Mouse (Mus musculus) erythroblast, embryonic 14.5 days (primary cell): ENCODE results near the gene Rrad.

Source experiments
- GATA1 ChIP-seq: IDR thresholded peaks from 2 replicates; pipeline ENCODE4 v1.6.1; 2012; ENCODE audit warnings: low read length, inconsistent platforms, mixed read lengths
- TAL1 ChIP-seq: IDR thresholded peaks from 3 replicates; pipeline ENCODE4 v1.6.1; 2012; ENCODE audit warnings: low read length, inconsistent platforms, mixed read lengths

DNA sequence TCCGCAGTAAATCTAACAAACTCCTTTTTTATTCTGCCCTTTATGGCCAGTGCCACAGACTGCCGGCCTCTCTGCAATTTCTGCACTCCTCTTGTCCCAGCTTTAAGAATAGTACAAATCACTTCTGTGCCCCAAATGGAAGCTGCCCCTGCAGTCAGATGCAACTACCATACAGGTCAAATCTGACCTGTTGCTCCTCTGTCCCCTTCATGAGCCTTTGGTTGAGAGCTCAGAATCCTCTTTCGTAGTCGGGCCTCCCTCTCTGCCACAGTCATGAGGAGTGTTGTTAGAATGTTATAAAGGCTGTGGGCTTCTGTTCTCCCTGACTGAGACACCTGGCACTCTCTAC lies 27.9 kb downstream of the Rrad start:
- TF ChIP-seq TAL1 (no peak), GATA1 (no peak)
